Mouse (Mus musculus) heart, embryonic 15.5 days (tissue): ENCODE measurements around the gene Tmem104. TPM values are rescaled to one million over a fixed set of nuclear protein-coding genes. Genes with fewer than 3 reads are reported as not detected.

Experiments
- ATAC-seq: fragments of 200-750 bp; cut with Nextera tagmentation; replicated peaks from 2 replicates; pipeline ENCODE4 v1.8.0; 2017; ENCODE audit warnings: low read depth, moderate TSS enrichment; ENCODE audit not compliant: insufficient number of reproducible peaks, insufficient read depth, low FRiP score
- H3K27ac ChIP-seq: fragments of 300-500 bp; sonication (generic); 2 replicates; pipeline ENCODE4 v1.5.1; 2015; ENCODE audit warnings: mild to moderate bottlenecking, inconsistent platforms
- H3K27me3 ChIP-seq: fragments of 300-500 bp; sonication (generic); 2 replicates; pipeline ENCODE4 v1.6.1; 2015; ENCODE audit warnings: inconsistent platforms
- H3K36me3 ChIP-seq: fragments of 300-500 bp; sonication (generic); 2 replicates; pipeline ENCODE4 v1.6.1; 2015; ENCODE audit warnings: mild to moderate bottlenecking, inconsistent platforms
- H3K4me1 ChIP-seq: fragments of 300-500 bp; sonication (generic); replicated peaks from 2 replicates; pipeline ENCODE4 v1.6.1; 2015; ENCODE audit warnings: inconsistent platforms
- H3K4me2 ChIP-seq: fragments of 300-500 bp; sonication (generic); 2 replicates; pipeline ENCODE4 v1.6.1; 2015; ENCODE audit warnings: inconsistent platforms, mild to moderate bottlenecking, moderate library complexity
- H3K4me3 ChIP-seq: fragments of 300-500 bp; sonication (generic); 2 replicates; pipeline ENCODE4 v1.5.1; 2015; ENCODE audit warnings: mild to moderate bottlenecking, inconsistent platforms
- H3K9ac ChIP-seq: fragments of 300-500 bp; sonication (generic); 2 replicates; pipeline ENCODE4 v1.6.1; 2015; ENCODE audit warnings: mild to moderate bottlenecking, inconsistent platforms
- H3K9me3 ChIP-seq: fragments of 300-500 bp; sonication (generic); replicated peaks from 2 replicates; pipeline ENCODE4 v1.6.1; 2016; ENCODE audit warnings: inconsistent platforms
- WGBS: fragments of 180-500 bp; shearing (Covaris S2); methylation state at CpG from one replicate; pipeline ENCODE4 v1.1.7; 2015; ENCODE audit warnings: mixed read lengths; 5-methylcytosine and 5-hydroxymethylcytosine counted together
- polyA plus RNA-seq: library from polyadenylated mRNA; unstranded; fragments of >200 nt; fragmentation: Nextera tagmentation; extraction: Ambion mirVana; gene quantifications from 2 replicates; pipeline ENCODE4 v1.2.1, GENCODE M21; 2015

Tmem104 gene
- polyA plus RNA-seq, 1 experiment from 2014 or later: 6.6 TPM

DNA sequence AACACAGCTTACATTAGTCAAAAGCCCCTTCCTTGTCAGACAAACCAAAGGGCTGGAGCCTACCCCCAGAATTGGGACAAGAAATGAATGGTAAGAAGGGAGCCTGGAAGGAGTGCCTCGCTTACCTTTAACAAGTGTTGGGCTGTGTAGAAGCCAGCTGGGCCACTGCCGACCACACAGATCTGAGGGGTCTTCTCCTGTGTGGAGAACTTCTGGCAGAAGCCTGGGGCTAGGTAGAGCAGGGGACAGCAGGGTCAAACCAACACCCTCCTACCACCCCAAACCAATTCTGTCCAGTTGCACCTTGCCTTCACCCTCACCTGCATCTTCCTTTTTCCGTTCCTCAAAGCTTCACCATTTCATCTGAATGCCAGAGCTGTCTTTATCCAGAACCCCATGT is 88.7 kb downstream of the Tmem104 start:
- Histone ChIP-seq H3K36me3 (no peaks in the 10 kb centered on the region), H3K27ac (no peak overlapping the region), H3K9me3 (no peaks in the 10 kb centered on the region), H3K4me3 (peak overlapping the region; percentile 72), H3K4me1 (peaks cover 20% of the 10 kb centered on the region), H3K9ac (peak overlapping the region; percentile 83), H3K27me3 (no peaks in the 10 kb centered on the region), H3K4me2 (peak overlapping the region; percentile 98)
- WGBS: 58% methylated on average over 3 of the region's 3 CpGs
- ATAC-seq: no peak

DNA sequence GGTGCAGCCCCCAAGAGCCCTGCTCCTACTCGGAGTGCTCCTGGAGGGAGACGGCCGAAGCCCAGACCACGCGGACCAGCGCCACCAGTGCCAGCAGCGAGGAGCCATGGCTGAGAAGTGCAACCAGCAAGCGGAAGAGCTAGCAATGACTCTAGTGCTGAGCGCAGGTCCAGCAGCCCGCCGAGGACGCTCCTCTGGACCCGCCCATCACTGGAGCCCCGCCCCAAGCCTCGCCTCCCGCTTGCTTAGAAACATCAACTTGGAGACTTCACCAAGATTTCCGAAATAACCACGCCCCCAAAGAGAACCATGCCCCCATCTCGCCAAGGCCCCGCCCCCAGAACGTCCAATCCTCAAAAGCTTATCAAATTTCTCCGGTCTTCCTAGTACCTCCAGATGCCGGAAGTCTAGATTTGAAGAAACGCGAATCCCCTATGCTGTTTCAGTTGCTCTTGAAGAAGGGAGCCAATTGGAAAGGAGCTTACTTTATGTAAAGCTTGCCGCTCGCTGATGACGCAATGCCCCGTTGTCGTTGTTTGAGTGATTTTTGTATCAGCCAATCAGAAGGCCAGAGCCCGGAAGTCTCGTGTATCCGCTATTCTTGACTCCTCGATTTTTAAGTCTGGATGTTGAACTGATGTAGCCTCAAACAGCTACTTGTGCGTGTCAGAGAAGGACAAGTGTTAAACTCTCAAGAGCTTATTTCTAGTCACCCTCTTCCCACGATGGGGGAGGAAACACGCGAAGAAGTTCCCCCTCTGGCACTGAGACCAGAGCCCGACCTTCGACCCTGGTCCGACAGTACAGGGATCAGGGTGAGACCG is 89.7 kb downstream of the Tmem104 start, which contains the start of gene Fdxr:
TSS of gene Fdxr (minus strand) at position 271 of the 824 bp plus-strand sequence.
- Histone ChIP-seq H3K9ac (peak within 1 kb of the TSS; percentile 83), H3K4me1 (peaks cover 22% of the 10 kb centered on the region), H3K27me3 (no peaks in the 10 kb centered on the region), H3K9me3 (no peaks in the 10 kb centered on the region), H3K4me2 (peak within 1 kb of the TSS; percentile 98), H3K36me3 (no peaks in the 10 kb centered on the region), H3K27ac (peak within 1 kb of the TSS; percentile 93), H3K4me3 (peak within 1 kb of the TSS; percentile 72)
- peak; percentile 94 for ATAC-seq
- under 1% methylated on average over 42 of the region's 42 CpGs for WGBS

DNA sequence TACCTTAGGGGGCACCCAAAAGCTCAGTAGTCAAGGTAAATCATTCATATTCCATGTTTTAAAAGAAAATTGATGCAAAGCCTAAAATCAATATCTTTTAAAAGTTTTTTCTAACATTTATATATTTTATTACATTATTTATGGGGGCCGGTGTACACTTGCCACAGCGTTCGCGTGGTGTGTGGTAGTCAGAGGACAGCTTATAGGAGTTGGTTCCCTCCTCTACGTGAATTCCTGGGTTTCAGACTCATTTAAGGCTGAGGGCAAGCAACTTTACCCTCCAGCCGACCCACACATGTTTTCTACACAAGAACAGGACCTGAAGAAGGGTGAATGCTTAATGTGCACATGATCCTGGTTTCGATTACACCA is 90.3 kb downstream of the Tmem104 start:
- Histone ChIP-seq H3K4me1 (peaks cover 23% of the 10 kb centered on the region), H3K36me3 (no peaks in the 10 kb centered on the region), H3K27ac (peak overlapping the region; percentile 93), H3K9me3 (no peaks in the 10 kb centered on the region), H3K4me3 (peak overlapping the region; percentile 72), H3K4me2 (peak overlapping the region; percentile 74), H3K27me3 (no peaks in the 10 kb centered on the region), H3K9ac (peak overlapping the region; percentile 69)
- 15% methylated on average over 7 of the region's 7 CpGs for WGBS
- no peak for ATAC-seq

DNA sequence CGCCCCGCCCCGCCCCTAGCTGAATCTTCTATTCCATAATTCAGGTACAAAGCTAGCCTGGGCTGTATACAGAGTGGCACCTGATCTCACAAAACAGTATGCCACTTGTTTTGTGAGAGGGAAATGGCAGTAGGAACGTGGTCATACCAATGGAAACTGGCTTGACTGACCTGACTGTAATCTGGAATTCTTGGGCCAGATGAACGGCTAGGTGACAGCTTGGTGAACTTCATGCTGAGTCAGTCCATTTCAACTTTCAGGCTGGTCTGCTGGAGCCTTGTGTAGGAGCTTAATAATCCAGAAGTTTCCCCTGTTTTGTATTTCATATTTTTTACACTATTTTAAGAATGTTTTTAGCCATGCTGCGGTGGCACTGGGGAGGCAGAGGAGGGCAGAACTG is 90.9 kb downstream of the Tmem104 start:
- no peaks in the 10 kb centered on the region for H3K27me3 ChIP-seq
- ATAC-seq: no peak
- H3K9ac ChIP-seq: no peak overlapping the region
- peak overlapping the region; percentile 74 for H3K4me2 ChIP-seq
- H3K36me3 ChIP-seq: no peaks in the 10 kb centered on the region
- no peak overlapping the region for H3K27ac ChIP-seq
- H3K9me3 ChIP-seq: no peaks in the 10 kb centered on the region
- H3K4me1 ChIP-seq: peaks cover 23% of the 10 kb centered on the region
- H3K4me3 ChIP-seq: peak overlapping the region; percentile 72
- WGBS: 72% methylated on average over 6 of the region's 6 CpGs

DNA sequence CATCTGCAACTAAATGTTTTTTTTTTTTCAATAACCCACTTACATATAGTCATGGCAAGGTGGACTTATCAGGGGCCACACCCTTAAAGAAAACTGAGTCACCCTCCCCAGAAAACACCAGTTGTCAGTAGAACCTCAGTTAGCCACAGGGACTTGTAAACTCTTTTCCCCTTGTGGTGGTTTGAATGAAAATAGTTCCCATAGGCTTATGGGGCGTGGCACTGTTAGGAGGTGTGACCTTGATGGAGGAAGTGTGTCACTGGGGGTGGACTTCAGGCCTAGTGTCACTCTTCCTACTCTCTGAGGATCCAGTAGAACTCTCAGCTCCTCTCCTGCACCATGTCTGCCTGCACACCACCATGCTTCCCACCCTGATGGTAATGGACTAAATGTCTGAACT is 92.4 kb downstream of the Tmem104 start:
- Histone ChIP-seq H3K36me3 (no peaks in the 10 kb centered on the region), H3K4me1 (peaks cover 23% of the 10 kb centered on the region), H3K9ac (no peak overlapping the region), H3K9me3 (no peaks in the 10 kb centered on the region), H3K4me2 (no peak overlapping the region), H3K4me3 (no peak overlapping the region), H3K27me3 (no peaks in the 10 kb centered on the region), H3K27ac (no peak overlapping the region)
- ATAC-seq: no peak
- 95% methylated on average over 1 of the region's 1 CpGs for WGBS

DNA sequence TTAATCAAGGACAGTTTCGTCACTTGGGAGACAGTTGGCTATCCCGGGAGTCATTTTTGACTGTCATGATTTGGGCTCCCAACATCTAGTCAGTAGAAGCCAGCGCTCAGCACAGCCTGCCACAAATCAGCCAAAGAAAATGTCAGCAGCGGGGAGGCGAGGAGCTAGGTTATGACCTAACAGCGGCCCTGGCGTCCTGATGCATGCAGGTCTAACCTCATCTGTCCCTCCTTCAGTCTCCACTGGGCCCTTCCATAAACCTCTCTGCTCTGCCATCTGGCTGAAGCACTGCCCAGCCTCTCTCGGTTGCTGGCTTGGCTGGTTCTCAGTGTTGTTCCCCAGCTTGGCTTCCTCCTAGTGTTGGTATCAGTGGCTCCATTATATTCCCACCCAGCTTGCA is 95.0 kb downstream of the Tmem104 start:
- H3K4me2 ChIP-seq: no peak overlapping the region
- no peak overlapping the region for H3K9ac ChIP-seq
- ATAC-seq: no peak
- H3K27ac ChIP-seq: peak overlapping the region; percentile 37; the same call in 1 of the 2 replicates
- H3K27me3 ChIP-seq: no peaks in the 10 kb centered on the region
- 69% methylated on average over 8 of the region's 8 CpGs for WGBS
- H3K36me3 ChIP-seq: no peaks in the 10 kb centered on the region
- H3K9me3 ChIP-seq: no peaks in the 10 kb centered on the region
- no peak overlapping the region for H3K4me3 ChIP-seq
- peaks cover 13% of the 10 kb centered on the region for H3K4me1 ChIP-seq

DNA sequence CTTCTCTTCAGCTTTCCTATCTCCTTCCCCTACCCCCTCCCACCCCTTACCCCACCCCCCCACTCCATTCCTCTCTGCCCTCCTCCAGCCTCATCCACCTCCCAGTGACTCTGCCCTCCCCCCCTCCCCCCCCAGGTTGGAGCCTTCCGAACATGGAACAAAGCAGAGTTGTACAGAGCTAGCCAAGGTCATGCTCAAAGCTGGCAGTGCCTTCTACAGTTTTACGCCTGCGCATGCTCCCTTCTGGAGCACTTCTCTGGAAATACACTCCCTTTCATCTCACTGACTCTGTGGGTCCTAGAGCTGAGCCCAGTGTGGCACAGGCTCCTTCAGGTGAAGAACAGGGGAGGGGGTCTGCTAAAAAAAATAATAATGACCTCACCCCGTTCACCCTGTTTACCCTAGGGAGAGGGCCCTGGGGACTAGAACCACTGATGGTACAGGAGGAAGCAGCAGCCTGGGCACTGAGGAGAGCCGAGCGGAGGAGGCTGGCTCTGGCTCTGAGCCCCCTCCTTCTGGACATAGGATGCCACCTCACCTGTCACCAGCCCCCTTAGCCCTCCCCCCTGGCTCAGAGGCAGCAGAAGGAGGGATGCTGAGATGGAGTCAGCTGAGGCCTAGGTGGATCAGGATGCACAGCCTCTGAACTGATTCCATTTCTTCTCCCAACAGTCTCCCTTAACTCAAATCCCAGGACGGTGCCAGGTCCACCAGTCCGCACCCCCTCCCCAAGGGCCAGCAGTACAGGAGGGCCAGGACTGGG is 95.6 kb downstream of the Tmem104 start:
- H3K27me3 ChIP-seq: no peaks in the 10 kb centered on the region
- ATAC-seq: 0 out of 2 replicates have a peak, but pooled peaks have one; percentile 34

DNA sequence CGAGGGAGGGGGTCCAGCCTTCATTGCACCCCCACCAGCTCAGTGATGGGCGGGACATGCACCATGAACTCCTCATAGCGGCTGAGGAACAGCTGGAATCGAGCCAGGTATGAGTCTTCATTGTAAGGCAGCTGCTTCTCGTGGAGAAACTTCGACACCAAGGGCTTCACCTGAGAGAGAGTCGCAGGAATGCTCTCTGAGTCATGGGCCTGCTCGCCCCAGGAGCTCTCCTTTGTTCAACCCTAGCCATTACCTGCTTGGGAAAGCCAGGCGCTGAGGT is 96.1 kb downstream of the Tmem104 start:
- H3K27ac ChIP-seq: no peak overlapping the region
- H3K27me3 ChIP-seq: no peaks in the 10 kb centered on the region
- H3K9me3 ChIP-seq: no peaks in the 10 kb centered on the region
- no peak overlapping the region for H3K9ac ChIP-seq
- H3K4me2 ChIP-seq: no peak overlapping the region
- no peak for ATAC-seq
- peaks cover 6% of the 10 kb centered on the region; the same call in 1 of the 2 replicates for H3K4me1 ChIP-seq
- no peak overlapping the region for H3K4me3 ChIP-seq
- no peaks in the 10 kb centered on the region for H3K36me3 ChIP-seq
- 63% methylated on average over 9 of the region's 9 CpGs for WGBS

More for the DNA sequence above, 95.6 kb downstream of the Tmem104 start:
- no peak overlapping the region for H3K4me2 ChIP-seq
- no peaks in the 10 kb centered on the region for H3K9me3 ChIP-seq
- no peaks in the 10 kb centered on the region for H3K36me3 ChIP-seq
- no peak overlapping the region for H3K4me3 ChIP-seq
- peaks cover 9% of the 10 kb centered on the region for H3K4me1 ChIP-seq
- H3K27ac ChIP-seq: peak overlapping the region; percentile 37; the same call in 1 of the 2 replicates
- WGBS: 80% methylated on average over 8 of the region's 8 CpGs
- no peak overlapping the region for H3K9ac ChIP-seq

DNA sequence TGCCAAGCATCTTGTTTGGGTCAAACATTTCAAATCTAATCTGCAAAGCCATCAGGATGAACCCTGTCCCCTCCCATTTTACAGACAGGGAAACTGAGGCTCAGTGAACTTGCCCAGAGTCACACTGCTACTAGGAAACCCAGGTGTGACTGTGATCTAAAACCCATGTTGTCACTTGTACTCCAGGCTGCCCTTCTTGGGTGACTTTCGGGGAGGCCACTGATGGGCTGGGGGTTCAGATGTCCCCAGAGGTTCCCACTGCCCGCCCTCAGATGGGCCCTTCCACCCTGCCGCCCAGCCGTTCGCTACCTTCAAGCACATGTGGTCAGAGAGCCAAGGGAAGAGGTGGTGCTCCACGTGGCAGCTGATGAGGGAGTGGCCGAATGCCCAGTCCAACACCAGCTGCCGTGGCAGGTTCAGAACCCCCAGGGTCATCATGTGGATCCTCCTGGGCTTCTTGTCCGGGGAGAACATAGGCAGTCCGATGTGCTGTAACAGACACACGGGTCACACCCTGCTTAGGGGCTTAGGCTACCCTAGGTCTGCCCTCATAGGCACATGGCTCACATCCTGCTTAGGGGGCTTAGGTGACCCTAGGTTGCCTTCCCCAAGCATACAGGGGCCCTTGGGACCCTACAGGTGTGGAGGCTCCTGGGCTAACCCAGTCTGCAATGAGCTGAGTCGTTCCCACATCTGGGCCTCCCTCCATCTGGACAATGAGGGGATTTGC is 96.8 kb downstream of the Tmem104 start:
- Histone ChIP-seq H3K36me3 (no peaks in the 10 kb centered on the region), H3K9ac (no peak overlapping the region), H3K4me3 (no peak overlapping the region), H3K9me3 (no peaks in the 10 kb centered on the region), H3K27ac (no peak overlapping the region), H3K27me3 (no peaks in the 10 kb centered on the region), H3K4me1 (peaks cover 6% of the 10 kb centered on the region; the same call in 1 of the 2 replicates), H3K4me2 (no peak overlapping the region)
- 87% methylated on average over 12 of the region's 12 CpGs for WGBS
- ATAC-seq: no peak

DNA sequence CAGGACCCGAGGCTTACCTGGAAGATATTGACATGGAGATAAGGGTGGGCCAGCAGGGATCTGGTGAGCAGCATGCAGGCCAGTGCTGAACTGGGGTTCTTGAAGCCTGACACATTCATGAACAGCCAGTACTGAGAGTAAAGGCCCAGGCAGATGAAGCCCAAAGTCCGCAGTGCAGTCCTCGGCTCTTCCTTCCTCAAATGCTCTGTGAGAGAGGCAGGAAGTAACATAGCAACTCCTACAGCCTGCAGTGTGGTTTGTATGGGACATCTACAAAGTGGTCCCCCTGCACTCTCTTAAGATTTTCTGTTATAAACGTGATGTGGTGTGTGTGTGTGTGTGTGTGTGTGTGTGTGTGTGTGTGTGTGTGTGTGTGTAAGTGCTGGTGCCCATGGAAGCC is 98.0 kb downstream of the Tmem104 start:
- no peak overlapping the region for H3K27ac ChIP-seq
- no peak for ATAC-seq
- 42% methylated on average over 4 of the region's 4 CpGs for WGBS
- H3K4me2 ChIP-seq: no peak overlapping the region
- H3K4me1 ChIP-seq: peaks cover 9% of the 10 kb centered on the region; the same call in 1 of the 2 replicates
- H3K36me3 ChIP-seq: no peaks in the 10 kb centered on the region
- H3K4me3 ChIP-seq: no peak overlapping the region
- no peaks in the 10 kb centered on the region for H3K27me3 ChIP-seq
- no peak overlapping the region for H3K9ac ChIP-seq
- H3K9me3 ChIP-seq: no peaks in the 10 kb centered on the region
